8 mouse cellular contexts compared by ENCODE assay signal in genomic region chr4:129130755-129131303, GRCm38 (mm10). TPM values are rescaled to one million over a fixed set of nuclear protein-coding genes. Genes with fewer than 3 reads are reported as not detected.
A peak's percentile ranks its signal among the peaks of the same experiment; 100 is the strongest.
DNase-seq lines count a peak whose midpoint lies in the region; ATAC-seq and TF ChIP-seq lines count a peak whose summit lies in the region.

No protein-coding gene starts in this region.

- H3K36me3 ChIP-seq in forebrain, embryonic 13.5 days (ENCODE audit: poor library complexity, severe bottlenecking) = no peaks in the 10 kb centered on the region
- no peaks in the 10 kb centered on the region for H3K36me3 ChIP-seq in midbrain, embryonic 14.5 days (ENCODE audit: control insufficient read depth, insufficient read depth, low read length)

- no peak overlapping the region for H3K27ac ChIP-seq in forebrain, embryonic 13.5 days
- H3K27ac ChIP-seq in midbrain, embryonic 14.5 days (replicated peaks; ENCODE audit: low read depth, low read length) = no peak overlapping the region
- no peak overlapping the region for H3K27ac ChIP-seq in left cerebral cortex, adult 2 months

- peaks cover 20% of the 10 kb centered on the region for H3K27me3 ChIP-seq in forebrain, embryonic 13.5 days
- peaks cover 5% of the 10 kb centered on the region for H3K27me3 ChIP-seq in midbrain, embryonic 14.5 days (ENCODE audit: control insufficient read depth, insufficient read depth, low read length)

- intact Hi-C loops in left cerebral cortex, adult 2 months (cut with DNase I) = loop anchor here (5.0 to 10.0 kb wide), 2 partner anchors 51 to 324 kb away; no protein-coding TSS in a partner anchor

- H3K9me3 ChIP-seq in forebrain, embryonic 13.5 days (replicated peaks) = no peaks in the 10 kb centered on the region
- no peaks in the 10 kb centered on the region for H3K9me3 ChIP-seq in midbrain, embryonic 14.5 days (ENCODE audit: control insufficient read depth, low read length)

- no peak overlapping the region for H3K4me3 ChIP-seq in forebrain, embryonic 13.5 days
- H3K4me3 ChIP-seq in midbrain, embryonic 14.5 days (replicated peaks; ENCODE audit: low read depth, low read length) = no peak overlapping the region
- H3K4me3 ChIP-seq in left cerebral cortex, adult 2 months = no peak overlapping the region

- DNase-seq in spleen, adult 18-20 months = peak; percentile 35 to 37
- DNase-seq in spleen, postnatal 14 days (ENCODE audit: low spot score in 2 of 2) = no peak
- peak; percentile 66 for DNase-seq in kidney, postnatal 10 days
- no peak for DNase-seq in midbrain, embryonic 14.5 days
- no peak for DNase-seq in left cerebral cortex, adult 2 months (ENCODE audit: extremely low spot score in 1 of 2, low spot score in 2 of 2)
- DNase-seq in cerebellum, postnatal 10 days = no peak
- DNase-seq in gastrocnemius, postnatal 4 days (ENCODE audit: low spot score in 2 of 2) = no peak

- H3K4me1 ChIP-seq in forebrain, embryonic 13.5 days = peaks cover 34% of the 10 kb centered on the region
- peaks cover 22% of the 10 kb centered on the region for H3K4me1 ChIP-seq in midbrain, embryonic 14.5 days (ENCODE audit: control insufficient read depth, insufficient read depth, low read length)

- H3K9ac ChIP-seq in forebrain, embryonic 13.5 days = no peak overlapping the region
- no peak overlapping the region for H3K9ac ChIP-seq in midbrain, embryonic 14.5 days (replicated peaks; ENCODE audit: low read length)

- WGBS in forebrain, embryonic 13.5 days = 6% methylated on average over 16 of the region's 17 CpGs
- 8% methylated on average over 17 of the region's 17 CpGs for WGBS in midbrain, embryonic 14.5 days

- H3K4me2 ChIP-seq in forebrain, embryonic 13.5 days = peak overlapping the region; percentile 22
- peak overlapping the region; percentile 40 for H3K4me2 ChIP-seq in midbrain, embryonic 14.5 days (ENCODE audit: low read length)

- no peak for TF ChIP-seq CTCF in left cerebral cortex, adult 2 months (IDR thresholded peaks at IDR 0.05)

- no peak for ATAC-seq in forebrain, embryonic 13.5 days
- no peak for ATAC-seq in midbrain, embryonic 14.5 days (ENCODE audit: low FRiP score, low TSS enrichment)

RNA-seq across cellular contexts. Expression of gene Fndc5, which starts 6.0 kb away (rescaled TPM):
- 0.93 and 1.1 TPM in 2 replicates for polyA plus RNA-seq in forebrain, embryonic 13.5 days (2015; fragmentation: Nextera tagmentation; extraction: Ambion mirVana)
- 5.6 and 8.0 TPM in 2 replicates for polyA plus RNA-seq in midbrain, embryonic 14.5 days (2014; fragmentation: Nextera tagmentation; extraction: Ambion mirVana)
- 10 to 100 TPM; 54.0 to 58.1 TPM for total RNA-seq in left cerebral cortex, adult 2 months (2021)
- total RNA-seq in gastrocnemius, postnatal 4 days (2021) = 10 to 100 TPM; 52.3 to 54.3 TPM

RNA-seq across cellular contexts. Expression of gene Hpca, which starts 9.0 kb away (rescaled TPM):
- 19.6 and 20.4 TPM in 2 replicates for polyA plus RNA-seq in forebrain, embryonic 13.5 days (2015; fragmentation: Nextera tagmentation; extraction: Ambion mirVana)
- 26.4 and 31.7 TPM in 2 replicates for polyA plus RNA-seq in midbrain, embryonic 14.5 days (2014; fragmentation: Nextera tagmentation; extraction: Ambion mirVana)
- 100 to 1,000 TPM; 650 to 692 TPM for total RNA-seq in left cerebral cortex, adult 2 months (2021)
- 1 to 10 TPM in 1 of 2 experiments, under 1 TPM in 1; 0.52 to 1.1 TPM for total RNA-seq in gastrocnemius, postnatal 4 days (2021)

RNA-seq across cellular contexts. Expression of gene Tmem54, which starts 25.5 kb away (rescaled TPM):
- not detected in 2 replicates for polyA plus RNA-seq in forebrain, embryonic 13.5 days (2015; fragmentation: Nextera tagmentation; extraction: Ambion mirVana)
- polyA plus RNA-seq in midbrain, embryonic 14.5 days (2014; fragmentation: Nextera tagmentation; extraction: Ambion mirVana) = not detected in 2 replicates
- not detected for total RNA-seq in left cerebral cortex, adult 2 months (2021)
- under 1 TPM in 1 of 2 experiments, not detected in 1; 0.73 TPM for total RNA-seq in gastrocnemius, postnatal 4 days (2021)

RNA-seq across cellular contexts. Expression of gene S100pbp, which starts 58.7 kb away (rescaled TPM):
- 15.6 and 19.1 TPM in 2 replicates for polyA plus RNA-seq in forebrain, embryonic 13.5 days (2015; fragmentation: Nextera tagmentation; extraction: Ambion mirVana)
- polyA plus RNA-seq in midbrain, embryonic 14.5 days (2014; fragmentation: Nextera tagmentation; extraction: Ambion mirVana) = 18.2 and 23.7 TPM in 2 replicates
- 10 to 100 TPM; 33.9 to 34.5 TPM for total RNA-seq in left cerebral cortex, adult 2 months (2021)
- 10 to 100 TPM; 20.4 to 21.7 TPM for total RNA-seq in gastrocnemius, postnatal 4 days (2021)

RNA-seq across cellular contexts. Expression of gene Yars, which starts 58.7 kb away (rescaled TPM):
- 100 and 106 TPM in 2 replicates for polyA plus RNA-seq in forebrain, embryonic 13.5 days (2015; fragmentation: Nextera tagmentation; extraction: Ambion mirVana)
- 116 and 122 TPM in 2 replicates for polyA plus RNA-seq in midbrain, embryonic 14.5 days (2014; fragmentation: Nextera tagmentation; extraction: Ambion mirVana)
- 10 to 100 TPM; 87.4 to 93.1 TPM for total RNA-seq in left cerebral cortex, adult 2 months (2021)
- 10 to 100 TPM; 47.6 to 50.1 TPM for total RNA-seq in gastrocnemius, postnatal 4 days (2021)

Comparison
In these comparisons a context has a peak if more than half of its experiments do, and no peak if none do; other contexts are left out.
1. DNase-seq: peak in spleen, adult 18-20 months (2 of 2) and kidney, postnatal 10 days (single experiment); none in spleen, postnatal 14 days (0 of 2), midbrain, embryonic 14.5 days (single experiment), left cerebral cortex, adult 2 months (0 of 2), cerebellum, postnatal 10 days (0 of 2) and gastrocnemius, postnatal 4 days (0 of 2).
2. RNA of gene Hpca, which starts 9.0 kb away (total RNA-seq): 650 to 692 TPM in left cerebral cortex, adult 2 months; 0.52 to 1.1 TPM in gastrocnemius, postnatal 4 days; every median in the first group is over 100 times any median in the second.